Mouse (Mus musculus) kidney, embryonic 16.5 days (tissue): ENCODE measurements around the gene Togaram2. TPM values are rescaled to one million over a fixed set of nuclear protein-coding genes. Genes with fewer than 3 reads are reported as not detected.

ENCODE experiments used
- ATAC-seq: fragments of 200-750 bp; cut with Nextera tagmentation; 2 replicates; pipeline ENCODE4 v1.8.0; 2017; ENCODE audit warnings: moderate TSS enrichment; ENCODE audit not compliant: low FRiP score, low TSS enrichment
- H3K27ac ChIP-seq: fragments of 300-500 bp; sonication (generic); 2 replicates; pipeline ENCODE4 v1.5.1; 2014; ENCODE audit warnings: low read length
- H3K27me3 ChIP-seq: fragments of 300-500 bp; sonication (generic); 2 replicates; pipeline ENCODE4 v1.6.1; 2014; ENCODE audit warnings: low read length, control low read depth, mixed read lengths; ENCODE audit not compliant: insufficient read depth
- H3K36me3 ChIP-seq: fragments of 300-500 bp; sonication (generic); 2 replicates; pipeline ENCODE4 v1.6.1; 2014; ENCODE audit warnings: low read length, control low read depth, mixed read lengths; ENCODE audit not compliant: insufficient read depth
- H3K4me1 ChIP-seq: fragments of 300-500 bp; sonication (generic); 2 replicates; pipeline ENCODE4 v1.6.1; 2014; ENCODE audit warnings: low read length, control low read depth, mixed read lengths; ENCODE audit not compliant: insufficient read depth
- H3K4me2 ChIP-seq: fragments of 300-500 bp; sonication (generic); replicated peaks from 2 replicates; pipeline ENCODE4 v1.6.1; 2014; ENCODE audit warnings: low read depth, low read length
- H3K4me3 ChIP-seq: fragments of 300-500 bp; sonication (generic); 2 replicates; pipeline ENCODE4 v1.5.1; 2014; ENCODE audit warnings: mild to moderate bottlenecking, low read length
- H3K9ac ChIP-seq: fragments of 300-500 bp; sonication (generic); replicated peaks from 2 replicates; pipeline ENCODE4 v1.6.1; 2014; ENCODE audit warnings: low read length
- H3K9me3 ChIP-seq: fragments of 300-500 bp; sonication (generic); 2 replicates; pipeline ENCODE4 v1.6.1; 2016; ENCODE audit warnings: low read length, control low read depth
- WGBS: fragments of 180-500 bp; shearing (Covaris S2); extraction: QIAGEN DNeasy Blood & Tissue Kit; methylation state at CpG from one replicate; pipeline ENCODE4 v1.1.7; 2014; 5-methylcytosine and 5-hydroxymethylcytosine counted together
- polyA plus RNA-seq: library from polyadenylated mRNA; unstranded; fragments of >200 nt; fragmentation: Nextera tagmentation; extraction: Ambion mirVana; gene quantifications from 2 replicates; pipeline ENCODE4 v1.2.1, GENCODE M21; 2015

Gene Togaram2
- polyA plus RNA-seq, 1 experiment from 2014 or later = 0.25 TPM

- no peaks in the 10 kb centered on the region for H3K27me3 ChIP-seq
- no peak overlapping the region for H3K9ac ChIP-seq
- H3K27ac ChIP-seq = no peak overlapping the region
- H3K9me3 ChIP-seq = no peaks in the 10 kb centered on the region
- 91% methylated on average over 5 of the region's 5 CpGs for WGBS
- no peak overlapping the region for H3K4me2 ChIP-seq
- no peaks in the 10 kb centered on the region for H3K4me1 ChIP-seq
- H3K36me3 ChIP-seq = peaks cover 61% of the 10 kb centered on the region
- ATAC-seq = no peak
- H3K4me3 ChIP-seq = no peak overlapping the region
Observed at GRCm38 (mm10) chr17:71652934-71653333, 20.1 kb upstream of the Togaram2 start.

GRCm38 (mm10) chr17:71657521-71657920 lies 15.5 kb upstream of the Togaram2 start:
- H3K36me3 ChIP-seq = peaks cover 38% of the 10 kb centered on the region
- H3K9me3 ChIP-seq = no peaks in the 10 kb centered on the region
- no peak for ATAC-seq
- no peak overlapping the region for H3K27ac ChIP-seq
- WGBS = 83% methylated on average over 4 of the region's 4 CpGs
- H3K4me2 ChIP-seq = no peak overlapping the region
- no peaks in the 10 kb centered on the region for H3K27me3 ChIP-seq
- peaks cover 3% of the 10 kb centered on the region; the same call in 1 of the 2 replicates for H3K4me1 ChIP-seq
- no peak overlapping the region for H3K9ac ChIP-seq
- no peak overlapping the region for H3K4me3 ChIP-seq

GRCm38 (mm10) chr17:71658666-71659065 lies 14.4 kb upstream of the Togaram2 start:
- no peak for ATAC-seq
- peaks cover 33% of the 10 kb centered on the region for H3K36me3 ChIP-seq
- 93% methylated on average over 10 of the region's 10 CpGs for WGBS
- peaks cover 6% of the 10 kb centered on the region; the same call in 1 of the 2 replicates for H3K4me1 ChIP-seq
- no peaks in the 10 kb centered on the region for H3K27me3 ChIP-seq
- H3K4me3 ChIP-seq = no peak overlapping the region
- no peak overlapping the region for H3K27ac ChIP-seq
- no peak overlapping the region for H3K4me2 ChIP-seq
- H3K9ac ChIP-seq = no peak overlapping the region
- no peaks in the 10 kb centered on the region for H3K9me3 ChIP-seq

GRCm38 (mm10) chr17:71660390-71660789 lies 12.7 kb upstream of the Togaram2 start:
- 68% methylated on average over 1 of the region's 1 CpGs for WGBS
- no peak for ATAC-seq
- peaks cover 23% of the 10 kb centered on the region for H3K36me3 ChIP-seq
- peaks cover 6% of the 10 kb centered on the region; the same call in 1 of the 2 replicates for H3K4me1 ChIP-seq
- H3K27me3 ChIP-seq = no peaks in the 10 kb centered on the region
- H3K9ac ChIP-seq = no peak overlapping the region
- H3K4me2 ChIP-seq = no peak overlapping the region
- H3K27ac ChIP-seq = no peak overlapping the region
- H3K4me3 ChIP-seq = no peak overlapping the region
- no peaks in the 10 kb centered on the region for H3K9me3 ChIP-seq

- H3K27ac ChIP-seq = no peak overlapping the region
- ATAC-seq = peak; percentile 83
- no peaks in the 10 kb centered on the region for H3K27me3 ChIP-seq
- peaks cover 8% of the 10 kb centered on the region for H3K36me3 ChIP-seq
- peak overlapping the region; percentile 45 for H3K4me3 ChIP-seq
- H3K4me2 ChIP-seq = peak overlapping the region; percentile 77
- H3K9me3 ChIP-seq = no peaks in the 10 kb centered on the region
- H3K4me1 ChIP-seq = peaks cover 6% of the 10 kb centered on the region; the same call in 1 of the 2 replicates
- WGBS = 8% methylated on average over 21 of the region's 21 CpGs
- H3K9ac ChIP-seq = peak overlapping the region; percentile 59
Observed at GRCm38 (mm10) chr17:71662751-71663250, 10.3 kb upstream of the Togaram2 start.

GRCm38 (mm10) chr17:71663491-71663890 lies 9.6 kb upstream of the Togaram2 start:
- Histone ChIP-seq H3K27ac (no peak overlapping the region), H3K4me3 (no peak overlapping the region), H3K36me3 (peaks cover 4% of the 10 kb centered on the region), H3K9me3 (no peaks in the 10 kb centered on the region), H3K4me2 (no peak overlapping the region; the same call in 1 of the 2 replicates), H3K27me3 (no peaks in the 10 kb centered on the region), H3K4me1 (peaks cover 6% of the 10 kb centered on the region; the same call in 1 of the 2 replicates), H3K9ac (no peak overlapping the region)
- no peak for ATAC-seq
- WGBS = 76% methylated on average over 6 of the region's 6 CpGs

- Histone ChIP-seq H3K36me3 (no peaks in the 10 kb centered on the region), H3K9me3 (no peaks in the 10 kb centered on the region), H3K4me1 (peaks cover 6% of the 10 kb centered on the region; the same call in 1 of the 2 replicates), H3K4me3 (no peak overlapping the region), H3K27ac (no peak overlapping the region), H3K27me3 (no peaks in the 10 kb centered on the region), H3K4me2 (no peak overlapping the region), H3K9ac (no peak overlapping the region)
- ATAC-seq = no peak
- WGBS = 62% methylated on average over 1 of the region's 1 CpGs
Observed at GRCm38 (mm10) chr17:71664172-71664571, 8.9 kb upstream of the Togaram2 start.

GRCm38 (mm10) chr17:71665201-71665600 lies 7.9 kb upstream of the Togaram2 start:
- WGBS = 88% methylated on average over 4 of the region's 4 CpGs
- H3K4me2 ChIP-seq = no peak overlapping the region
- no peaks in the 10 kb centered on the region for H3K9me3 ChIP-seq
- H3K4me1 ChIP-seq = peaks cover 6% of the 10 kb centered on the region; the same call in 1 of the 2 replicates
- H3K9ac ChIP-seq = no peak overlapping the region
- no peak overlapping the region for H3K27ac ChIP-seq
- no peak overlapping the region for H3K4me3 ChIP-seq
- H3K27me3 ChIP-seq = no peaks in the 10 kb centered on the region
- no peaks in the 10 kb centered on the region for H3K36me3 ChIP-seq
- no peak for ATAC-seq

- Histone ChIP-seq H3K27me3 (no peaks in the 10 kb centered on the region), H3K9me3 (no peaks in the 10 kb centered on the region), H3K9ac (no peak overlapping the region), H3K4me2 (no peak overlapping the region), H3K4me1 (peaks cover 19% of the 10 kb centered on the region), H3K36me3 (no peaks in the 10 kb centered on the region), H3K4me3 (no peak overlapping the region), H3K27ac (no peak overlapping the region)
- ATAC-seq = no peak
- WGBS = 83% methylated on average over 5 of the region's 5 CpGs
Observed at GRCm38 (mm10) chr17:71669511-71669910, 3.5 kb upstream of the Togaram2 start.

- H3K9ac ChIP-seq = no peak overlapping the region
- no peaks in the 10 kb centered on the region for H3K36me3 ChIP-seq
- ATAC-seq = no peak
- H3K4me1 ChIP-seq = peaks cover 19% of the 10 kb centered on the region
- H3K27ac ChIP-seq = no peak overlapping the region
- H3K27me3 ChIP-seq = no peaks in the 10 kb centered on the region
- H3K9me3 ChIP-seq = no peaks in the 10 kb centered on the region
- WGBS = 59% methylated on average over 17 of the region's 17 CpGs
- no peak overlapping the region for H3K4me2 ChIP-seq
- H3K4me3 ChIP-seq = no peak overlapping the region
Observed at GRCm38 (mm10) chr17:71671840-71672546, 1.1 kb upstream of the Togaram2 start.
